Mouse (Mus musculus): ENCODE results near the gene Fbxw8.

Gene Fbxw8

DNA sequence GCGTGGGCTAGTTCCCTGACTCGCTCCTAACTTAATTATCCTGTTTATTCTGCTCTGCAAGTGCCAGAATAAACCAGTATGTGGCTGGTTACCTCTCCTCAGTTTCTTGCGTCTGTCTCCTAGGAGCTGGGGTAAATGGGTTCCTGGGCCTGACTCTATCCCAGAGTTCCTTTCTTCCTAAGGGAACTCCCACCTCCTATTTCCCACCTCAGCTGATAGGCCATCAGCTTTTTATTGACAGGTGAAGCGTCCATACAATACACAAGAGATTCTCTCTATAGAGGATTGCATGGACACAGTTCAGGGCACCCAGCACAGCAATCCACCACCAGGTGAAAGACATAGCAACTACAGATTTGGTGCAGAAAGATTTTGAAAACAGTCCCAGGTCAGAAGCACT lies 111.5 kb downstream of the Fbxw8 start:
- no peak for DNase-seq (ENCODE audit: low spot score)

DNA sequence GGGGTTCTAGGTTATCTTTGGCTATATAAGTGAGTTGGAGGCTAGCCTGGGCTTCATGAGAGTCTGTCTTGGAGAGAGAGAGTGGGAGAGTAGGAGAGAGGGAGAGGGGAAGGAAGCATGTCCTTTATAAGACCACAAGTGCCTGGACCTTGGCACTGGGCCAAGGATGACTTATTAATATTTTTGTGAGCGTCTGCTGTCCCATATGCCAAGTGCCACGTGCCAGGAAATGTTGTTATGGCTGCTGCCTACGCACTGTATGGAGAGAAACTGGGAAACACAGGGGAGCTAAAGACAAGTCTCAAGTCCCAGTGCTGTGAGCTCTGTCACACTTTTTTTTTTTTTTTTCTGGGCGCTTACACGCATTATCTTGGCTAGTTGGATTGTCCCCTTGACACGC lies 112.7 kb downstream of the Fbxw8 start:
- no peak for DNase-seq (ENCODE audit: low spot score)

DNA sequence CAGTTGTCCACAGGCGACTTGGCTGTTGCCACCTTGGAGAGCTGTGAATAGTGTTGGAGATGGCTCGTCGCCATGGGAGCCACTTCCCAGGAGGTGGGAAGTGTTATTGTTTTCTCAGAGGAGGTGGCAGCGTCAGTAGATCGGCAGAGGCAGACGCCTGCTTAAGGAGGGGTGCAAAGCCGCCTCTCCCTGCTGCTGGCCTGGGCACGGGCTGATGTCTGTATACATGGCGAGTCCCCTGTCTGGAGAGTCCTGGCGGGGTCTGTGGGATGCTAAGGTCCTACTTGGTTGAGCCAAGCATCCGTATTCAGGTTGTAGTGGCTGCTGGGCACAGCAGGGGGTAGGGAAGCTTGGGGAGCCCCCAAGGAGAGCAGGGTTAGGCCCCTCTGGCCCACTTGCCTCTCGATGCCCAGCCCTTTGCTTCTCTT lies 116.0 kb downstream of the Fbxw8 start:
- DNase-seq (ENCODE audit: low spot score) = no peak

DNA sequence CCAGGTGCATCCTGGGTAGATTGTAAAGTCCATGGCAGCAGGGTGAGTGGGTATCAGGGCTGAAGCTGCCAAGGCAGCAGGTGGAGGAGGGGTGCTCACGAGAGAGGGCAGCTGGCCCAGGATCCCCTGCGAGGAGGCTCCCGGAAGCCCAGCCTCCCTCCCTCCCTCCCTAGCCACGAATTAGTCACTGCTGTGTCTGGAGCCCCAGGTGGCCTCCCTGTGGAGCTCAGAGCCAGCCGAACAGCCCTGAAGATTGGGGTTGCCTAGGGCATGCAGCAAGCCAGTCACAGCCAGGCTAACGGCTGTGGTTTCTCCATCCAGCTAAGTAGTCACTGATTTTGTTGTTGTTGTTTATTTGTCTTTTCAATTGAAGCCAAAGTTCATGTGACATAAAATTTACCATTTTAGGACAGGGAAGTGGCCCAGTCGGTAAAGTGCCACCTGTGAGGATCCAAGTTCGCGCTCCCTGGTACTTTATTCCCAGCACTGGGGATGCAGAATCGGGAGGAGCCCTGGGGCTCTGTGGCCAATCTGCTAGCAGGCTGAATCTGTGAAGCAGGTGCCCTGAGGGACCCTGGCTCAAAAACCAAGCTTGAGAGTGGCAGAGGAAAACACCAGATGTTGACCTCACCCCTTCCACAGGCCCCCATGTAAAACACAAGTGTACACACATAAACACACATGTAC lies 117.3 kb downstream of the Fbxw8 start:
- no peak for DNase-seq (ENCODE audit: low spot score)

DNA sequence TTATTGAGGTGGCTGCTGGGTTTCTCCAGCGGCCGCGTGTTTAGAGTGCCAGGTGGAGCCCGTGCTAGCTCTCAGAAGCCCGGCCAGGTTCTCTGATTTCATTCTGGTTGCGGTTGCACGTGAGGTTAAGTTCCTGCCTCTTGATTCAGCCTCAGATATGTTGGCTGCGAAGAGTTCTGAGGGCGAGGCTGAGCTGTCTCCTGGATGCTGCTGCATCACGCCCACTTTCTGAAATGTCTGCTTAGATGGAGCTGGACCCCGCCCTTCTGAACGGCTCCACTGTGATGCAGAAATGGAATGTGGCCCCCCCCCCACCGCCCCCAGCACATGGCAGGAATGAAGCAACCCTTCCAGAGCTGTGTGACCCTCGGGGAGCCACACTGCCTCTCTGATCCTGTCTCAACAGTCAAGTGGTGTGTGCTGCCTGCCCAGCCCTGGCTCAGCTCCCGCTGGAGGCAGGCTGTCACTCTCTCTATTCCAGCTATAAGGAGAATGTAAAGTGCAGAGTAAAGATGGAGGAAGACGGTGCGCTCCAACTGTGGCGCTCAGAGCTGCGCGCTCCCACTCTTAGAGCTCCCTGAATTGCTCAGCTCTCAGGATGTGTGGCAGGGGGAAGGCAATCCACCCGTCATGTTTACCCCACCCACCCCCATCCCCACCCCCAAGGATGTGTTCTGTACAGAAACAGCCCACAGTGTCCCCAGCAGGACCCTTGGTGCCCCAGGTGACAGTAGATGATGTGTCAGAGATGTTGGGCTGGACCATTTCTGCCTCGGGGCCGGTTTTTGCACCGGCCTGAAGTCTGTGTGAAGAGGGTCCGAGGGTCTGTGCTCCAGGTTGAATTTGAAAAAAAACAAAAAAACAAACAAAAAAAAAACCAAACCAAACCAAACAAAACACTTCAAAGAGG lies 118.1 kb downstream of the Fbxw8 start:
- no peak for DNase-seq (ENCODE audit: low spot score)

DNA sequence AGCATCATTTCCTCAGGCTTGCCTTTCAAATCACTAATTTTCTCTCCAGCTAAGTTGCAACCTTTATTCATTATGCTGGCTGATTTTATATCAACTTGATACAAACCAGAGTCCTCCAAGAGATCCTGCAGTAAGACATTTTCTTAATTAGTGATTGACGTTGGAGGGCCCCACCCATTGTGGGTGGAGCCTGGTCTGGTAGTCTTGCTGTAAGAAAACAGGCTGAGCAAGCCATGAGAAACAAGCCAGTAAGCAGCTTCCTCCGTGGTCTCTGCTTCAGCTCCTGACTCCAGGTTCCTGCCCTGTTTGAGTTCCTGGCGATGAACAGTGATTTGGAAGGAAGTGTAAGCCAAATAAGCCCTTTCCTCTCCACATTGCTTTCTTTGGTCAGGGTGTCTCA lies 119.5 kb downstream of the Fbxw8 start:
- no peak for DNase-seq (ENCODE audit: low spot score)

DNA sequence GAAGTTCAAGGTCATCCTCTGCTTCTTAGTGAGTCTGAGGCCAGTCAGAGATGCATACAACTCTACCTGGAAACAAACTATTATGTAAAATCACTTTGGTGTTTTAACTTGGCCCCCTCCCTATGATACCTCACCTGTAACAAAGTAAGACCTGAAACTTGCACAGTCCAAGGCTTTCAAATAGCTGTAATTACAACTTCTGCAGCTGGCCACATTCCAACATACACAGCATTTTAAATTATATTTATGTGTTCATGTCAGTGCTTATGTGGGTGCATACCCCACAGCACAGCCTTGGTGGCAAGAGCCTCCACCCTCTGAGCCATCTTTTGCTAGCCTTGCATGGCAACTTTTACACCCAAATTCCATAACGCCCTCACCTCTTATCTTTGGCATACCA lies 120.6 kb downstream of the Fbxw8 start:
- DNase-seq (ENCODE audit: low spot score) = no peak

DNA sequence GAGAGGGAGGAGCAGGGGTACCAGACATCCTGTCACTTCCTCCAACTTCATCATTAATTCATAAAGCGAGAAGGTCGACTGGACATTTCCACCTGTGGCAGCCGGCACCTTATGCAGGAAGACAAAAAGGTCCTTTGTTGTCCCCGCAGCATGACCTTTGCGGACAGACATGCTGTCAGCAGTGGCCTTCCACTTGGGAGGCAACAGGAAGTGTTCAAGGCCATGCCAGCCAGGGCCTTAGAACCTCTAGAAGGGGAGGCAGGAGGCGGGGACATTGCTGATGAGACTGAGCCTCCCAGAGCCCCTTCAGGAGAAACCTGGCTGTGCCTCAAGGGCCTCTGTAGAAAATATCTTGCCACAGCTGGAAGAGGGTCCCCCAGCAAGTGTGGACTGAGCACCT lies 121.5 kb downstream of the Fbxw8 start:
- no peak for DNase-seq (ENCODE audit: low spot score)

DNA sequence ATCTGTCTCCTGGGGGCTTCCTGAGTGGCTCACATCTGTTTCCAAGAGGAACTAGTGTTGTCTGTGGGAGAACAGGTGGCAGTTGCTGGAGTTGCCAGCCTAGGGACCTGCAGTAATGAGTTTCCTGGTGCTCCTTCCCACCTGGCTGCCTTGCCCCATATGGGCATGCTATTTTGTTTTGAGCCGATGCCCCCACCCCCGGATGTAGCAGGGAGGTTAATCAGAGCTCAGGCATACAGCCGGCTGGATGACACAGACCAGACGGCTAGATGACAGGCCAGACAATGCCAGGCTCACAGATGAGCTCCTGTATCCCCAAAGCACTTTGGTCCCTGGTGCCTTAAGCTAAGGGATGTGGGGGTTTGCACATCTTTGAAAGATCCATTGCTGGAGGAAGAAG lies 121.9 kb downstream of the Fbxw8 start:
- no peak for DNase-seq (ENCODE audit: low spot score)

DNA sequence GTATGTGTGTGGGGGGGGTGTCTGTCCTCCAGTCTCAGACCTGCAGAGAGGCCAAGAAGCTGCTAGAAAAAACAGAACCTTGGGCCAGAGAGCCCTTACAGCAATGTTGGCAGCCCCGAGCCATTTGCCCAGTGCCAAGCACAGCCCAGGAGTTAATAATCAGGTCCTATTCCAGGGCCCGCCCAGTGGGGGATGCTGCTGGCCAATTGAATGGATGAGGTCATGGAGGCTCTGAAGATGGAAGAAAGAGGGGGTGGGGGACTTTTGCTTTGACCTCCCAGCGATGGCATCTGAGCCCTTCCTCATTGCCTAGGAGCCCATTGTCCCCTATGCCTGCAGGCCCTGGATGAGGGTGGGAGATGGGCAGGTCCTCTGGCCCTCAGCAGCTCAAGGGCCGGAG lies 123.8 kb downstream of the Fbxw8 start:
- DNase-seq (ENCODE audit: low spot score) = no peak

DNA sequence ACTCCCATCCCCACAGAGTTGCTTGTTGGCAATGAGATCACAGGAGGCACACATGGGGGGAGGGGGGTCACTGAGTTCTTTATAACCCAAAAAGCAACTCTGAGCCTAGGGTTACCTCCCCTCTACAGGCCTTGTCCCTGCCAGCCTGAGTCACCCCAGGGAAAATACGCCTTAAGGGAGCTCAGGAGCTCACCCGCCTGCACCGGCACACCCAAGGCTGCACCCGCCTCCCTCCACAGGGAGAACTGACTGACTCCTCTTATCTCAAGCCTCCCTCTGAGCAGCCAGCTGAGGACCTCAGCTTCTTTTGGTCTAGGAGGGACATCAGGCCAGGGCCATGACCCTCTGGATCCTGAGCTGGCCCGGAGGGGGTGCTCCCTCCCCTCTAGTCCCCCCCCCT lies 124.2 kb downstream of the Fbxw8 start:
- DNase-seq (ENCODE audit: low spot score) = no peak

DNA sequence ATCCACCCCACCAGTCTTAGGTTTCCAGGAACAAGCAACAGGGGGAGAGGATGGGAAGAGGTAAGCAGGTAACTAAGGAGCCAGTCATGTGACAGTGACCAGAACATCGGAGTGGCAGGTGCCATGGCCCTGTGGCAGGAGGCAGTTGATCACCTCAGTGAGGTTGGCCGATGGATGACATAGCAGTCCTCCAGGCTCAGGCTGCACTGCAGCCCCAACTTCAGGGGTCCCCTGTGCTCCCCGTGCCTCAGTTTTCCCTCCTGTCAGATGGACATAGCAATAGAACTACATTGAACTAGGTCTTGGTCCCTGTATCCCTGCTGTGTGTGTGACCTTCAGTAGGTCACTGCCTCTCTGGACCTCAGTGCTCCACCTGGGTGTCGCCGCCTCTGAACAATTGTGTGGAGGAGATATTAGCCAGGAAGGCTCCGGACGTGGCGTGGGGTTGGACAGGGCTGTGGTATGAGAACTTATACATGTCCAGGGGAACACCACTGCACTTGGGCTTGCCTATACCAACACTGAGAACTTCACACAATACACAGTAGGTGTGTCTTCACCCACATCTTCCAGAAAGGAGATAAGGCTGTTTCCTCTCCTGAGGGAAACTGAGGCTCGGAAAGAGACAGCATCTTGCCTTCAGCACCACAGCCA lies 125.1 kb downstream of the Fbxw8 start:
- no peak for DNase-seq (ENCODE audit: low spot score)

DNA sequence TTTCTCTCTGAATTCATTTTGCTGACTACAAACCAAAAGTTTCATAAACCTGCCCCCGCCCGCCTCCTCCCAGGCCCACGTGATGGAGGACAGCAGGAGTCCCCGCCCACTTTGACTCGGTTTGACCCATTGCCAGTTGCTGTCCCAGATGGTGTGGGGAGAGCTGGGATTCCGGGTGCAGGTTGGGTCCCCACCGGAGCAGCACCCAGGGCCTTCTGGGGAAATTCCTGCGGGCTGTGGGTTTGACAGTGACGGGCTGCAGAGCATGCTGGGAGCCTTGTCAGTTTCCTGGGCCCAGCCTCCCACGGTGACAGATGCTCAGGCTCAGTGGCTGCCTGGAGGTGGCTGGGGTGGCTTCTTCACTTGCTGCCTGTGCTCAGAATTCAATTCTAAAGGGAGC lies 125.8 kb downstream of the Fbxw8 start:
- DNase-seq (ENCODE audit: low spot score) = no peak

DNA sequence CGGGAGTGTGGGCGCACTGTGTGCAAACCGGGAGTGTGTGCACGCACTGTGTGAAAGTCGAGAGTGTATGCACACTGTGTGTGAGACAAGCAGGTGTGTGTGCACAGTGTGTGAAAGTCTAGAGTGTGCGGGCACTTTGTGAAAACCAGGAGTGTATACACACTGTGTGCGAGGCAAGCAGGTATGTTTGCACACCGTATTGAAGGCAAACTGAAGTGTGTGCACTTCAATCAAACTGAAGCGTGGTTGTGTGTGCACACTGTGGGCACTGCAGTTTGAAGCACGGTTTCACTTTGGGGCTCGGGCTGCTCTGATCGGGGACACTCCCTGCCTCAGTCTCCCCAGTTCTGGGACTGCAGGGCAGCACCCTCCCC lies 126.2 kb downstream of the Fbxw8 start:
- DNase-seq (ENCODE audit: low spot score) = no peak

DNA sequence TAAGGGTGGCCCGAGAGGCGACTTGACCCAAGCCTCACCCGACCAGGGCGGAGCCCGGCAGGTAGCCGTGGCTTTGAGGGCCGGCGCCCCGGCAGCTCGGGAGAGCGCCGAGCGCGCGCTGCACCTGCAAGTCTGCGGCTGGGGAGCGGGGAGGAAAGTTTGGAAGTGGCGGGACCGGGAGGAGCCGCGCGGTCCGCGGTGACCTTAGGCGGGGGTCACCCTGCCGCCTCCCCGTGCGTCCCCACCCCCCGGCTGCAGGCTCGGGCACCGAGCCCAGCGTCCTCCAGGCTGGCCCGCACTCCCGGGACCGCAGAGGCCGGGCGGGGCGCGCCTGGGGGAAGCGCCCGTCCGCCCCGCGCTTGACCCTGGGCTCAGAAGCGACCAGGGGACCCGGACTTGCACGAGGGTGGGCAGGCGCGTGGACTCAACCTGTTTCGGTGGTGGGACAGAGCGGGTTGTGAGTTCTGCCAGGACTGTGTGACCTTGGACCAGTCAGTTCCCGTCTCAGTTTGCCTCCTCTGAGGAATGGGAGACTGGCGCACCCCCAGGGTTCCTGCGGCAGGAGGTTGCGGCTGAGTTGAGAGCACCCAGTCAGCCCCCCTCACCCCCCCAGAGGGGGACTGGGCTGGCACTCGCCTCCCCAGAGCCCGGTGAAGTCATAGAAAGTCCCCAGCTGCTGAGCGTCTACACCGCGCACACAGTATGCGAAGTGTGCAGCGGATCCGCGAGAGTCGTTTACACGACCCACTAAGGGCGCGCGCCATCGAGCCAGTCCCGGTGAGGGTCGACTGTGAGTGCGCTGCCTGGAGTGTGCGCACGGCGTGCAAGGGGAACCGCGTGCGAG lies 126.9 kb downstream of the Fbxw8 start:
- DNase-seq (ENCODE audit: low spot score) = no peak

DNA sequence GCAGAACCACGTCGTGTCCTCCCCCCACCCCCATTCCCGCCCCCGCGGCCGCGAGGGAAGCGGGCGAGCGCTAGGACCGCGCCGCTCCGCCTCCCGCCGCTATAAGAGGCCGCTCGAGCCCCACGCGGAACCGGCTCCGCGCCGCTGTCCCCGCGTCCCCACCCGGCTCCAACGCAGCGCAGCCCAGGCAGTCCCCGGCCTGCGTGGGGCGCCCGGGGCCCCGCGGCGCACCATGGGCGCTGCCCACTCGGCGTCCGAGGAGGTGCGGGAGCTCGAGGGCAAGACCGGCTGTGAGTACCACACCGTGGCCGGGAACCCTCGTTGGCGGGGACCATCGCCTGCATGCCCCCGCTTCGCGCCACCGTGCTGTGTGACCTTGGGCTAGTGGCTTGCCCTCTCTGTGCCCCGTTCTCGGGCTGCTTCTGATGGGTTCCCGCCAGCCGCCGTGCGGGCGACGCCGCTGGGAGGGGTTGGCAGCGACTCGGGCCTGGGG lies 127.5 kb downstream of the Fbxw8 start, which contains the start of gene Tesc:
Gene Tesc (plus strand): TSS at position 46 of the 493 bp plus-strand sequence.
- no peak for DNase-seq (ENCODE audit: low spot score)

DNA sequence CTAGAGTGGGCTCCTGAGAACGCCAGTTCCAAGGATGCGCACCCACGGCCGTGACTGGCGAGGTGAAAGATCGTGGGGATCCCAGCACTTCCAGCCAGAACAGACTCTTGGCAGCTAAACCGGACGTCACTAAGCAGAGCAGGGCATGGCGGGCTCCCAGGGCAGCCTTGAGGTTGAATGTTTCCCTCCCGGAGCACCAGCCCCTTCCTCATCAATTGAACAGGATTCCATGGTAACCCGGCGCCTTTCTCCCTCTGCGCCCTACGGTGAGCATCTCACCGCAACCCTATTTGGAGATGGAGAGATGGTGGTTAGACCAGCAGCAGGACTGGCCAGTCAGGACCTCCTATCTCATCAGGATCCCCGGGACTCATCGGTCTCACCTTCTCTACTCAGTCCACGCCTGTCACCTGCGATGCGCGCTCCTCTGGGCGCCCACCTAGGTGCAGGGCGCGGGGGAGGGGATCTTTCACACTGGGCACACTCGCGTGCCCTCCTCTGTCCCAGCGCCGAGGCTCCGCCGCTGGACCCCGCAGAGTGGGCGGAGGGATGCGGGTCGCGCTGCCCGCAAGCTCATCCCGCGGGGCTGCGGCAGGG lies 128.1 kb downstream of the Fbxw8 start:
- no peak for DNase-seq (ENCODE audit: low spot score)

DNA sequence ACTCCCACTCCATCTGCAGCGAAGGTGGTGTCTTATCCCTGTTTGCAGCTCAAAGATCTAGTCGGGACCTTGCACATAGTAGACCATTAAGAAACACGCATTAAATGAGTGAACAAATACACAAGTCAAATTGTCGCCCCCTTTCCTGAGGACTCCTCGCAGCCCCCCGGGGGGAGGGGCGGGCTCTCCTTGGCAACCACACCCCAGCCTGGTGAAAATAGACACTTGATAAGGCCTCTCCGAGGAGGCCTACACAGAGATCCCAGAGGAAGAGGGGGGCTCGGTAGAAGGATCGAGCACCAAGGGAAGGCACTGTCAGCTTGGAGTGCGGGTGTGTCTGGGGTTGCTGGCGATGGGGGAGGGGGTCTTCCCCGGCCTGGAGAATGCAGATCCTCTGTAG lies 128.9 kb downstream of the Fbxw8 start:
- no peak for DNase-seq (ENCODE audit: low spot score)

DNA sequence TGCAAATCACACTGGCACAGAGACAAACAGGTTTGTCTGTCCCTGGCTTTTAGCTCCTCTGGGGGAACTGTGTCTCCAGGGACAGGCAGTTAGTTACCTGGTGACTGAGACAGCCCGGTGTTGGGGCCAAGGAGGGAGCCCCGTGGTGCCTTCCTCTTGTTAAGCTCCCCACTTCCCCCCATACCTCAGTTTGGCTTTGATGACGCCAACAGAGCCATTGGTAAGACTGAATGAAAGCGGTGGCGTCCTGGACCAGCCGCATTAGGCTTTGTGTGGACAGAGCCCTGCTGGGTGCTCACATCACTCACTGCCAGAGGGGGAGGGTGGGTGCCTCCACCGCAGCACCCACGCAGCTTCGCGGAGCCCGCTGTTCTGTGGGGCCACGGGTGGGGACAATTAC lies 129.4 kb downstream of the Fbxw8 start:
- no peak for DNase-seq (ENCODE audit: low spot score)

DNA sequence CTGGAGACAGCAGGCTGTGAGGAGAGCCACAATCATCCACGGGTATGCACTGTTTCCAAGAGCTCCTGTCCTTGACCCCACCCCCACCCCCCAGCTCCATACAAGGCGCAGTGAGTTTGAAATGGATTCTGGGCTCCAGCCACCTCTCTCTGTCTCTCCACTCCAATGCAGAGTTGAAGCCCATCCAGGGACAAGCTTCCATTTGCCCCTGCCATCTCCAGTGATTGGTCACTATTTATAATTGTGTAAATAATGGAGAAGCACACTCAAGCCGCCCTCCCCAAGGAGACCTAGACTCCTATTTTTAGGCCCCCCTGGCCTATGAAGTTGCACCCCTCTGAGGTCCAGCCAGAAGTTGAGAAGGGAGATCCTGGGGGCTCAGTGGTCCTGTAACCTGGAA lies 132.2 kb downstream of the Fbxw8 start:
- DNase-seq (ENCODE audit: low spot score) = no peak

DNA sequence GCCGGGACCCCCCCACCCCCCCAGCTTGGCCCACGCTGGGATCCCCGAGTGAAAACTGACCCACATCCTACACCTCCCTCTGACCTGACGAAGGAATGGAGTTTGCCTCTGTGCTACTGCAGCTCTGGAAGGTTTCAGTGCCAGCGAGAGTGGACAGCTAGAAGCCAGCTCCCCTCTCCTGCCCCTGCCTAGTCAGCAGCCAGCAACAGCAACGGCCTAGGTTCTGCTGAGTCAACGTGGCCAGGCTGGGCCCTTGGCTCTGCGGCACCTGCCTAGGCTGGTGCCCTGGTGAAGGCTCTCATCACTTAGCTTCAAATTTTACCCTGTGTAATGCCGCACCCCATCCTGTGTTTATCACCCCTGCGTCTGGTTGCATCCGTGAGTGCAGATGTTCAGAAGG lies 135.4 kb downstream of the Fbxw8 start:
- DNase-seq (ENCODE audit: low spot score) = no peak

DNA sequence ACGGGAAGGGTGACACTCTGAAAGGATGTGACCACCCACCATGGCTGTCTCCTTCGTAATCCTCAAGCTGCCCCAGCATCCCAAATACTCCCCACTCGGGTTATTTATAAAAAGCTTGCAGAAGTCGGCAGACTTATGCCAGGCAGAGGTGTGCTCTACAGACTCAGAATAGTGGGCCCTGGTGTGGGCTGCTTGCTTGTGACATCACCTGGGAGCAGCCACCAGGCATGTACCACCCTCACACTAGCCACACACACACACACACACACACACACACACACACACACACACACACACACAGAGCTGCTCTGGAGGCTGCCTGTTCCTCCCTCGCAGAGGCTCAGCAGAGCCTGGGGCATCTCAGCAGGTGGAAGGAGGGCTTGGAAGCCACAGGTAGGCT lies 137.7 kb downstream of the Fbxw8 start:
- DNase-seq (ENCODE audit: low spot score) = no peak

Measured in urinary bladder, postnatal 10 days (tissue).